Mouse (Mus musculus) forebrain, embryonic 16.5 days (tissue): ENCODE measurements around the gene L3mbtl1. TPM values are rescaled to one million over a fixed set of nuclear protein-coding genes. Genes with fewer than 3 reads are reported as not detected.

Experiments
- ATAC-seq: fragments of 200-750 bp; cut with Nextera tagmentation; 2 replicates; pipeline ENCODE4 v1.8.0; 2017; ENCODE audit warnings: mild to moderate bottlenecking, moderate library complexity
- H3K27ac ChIP-seq: fragments of 300-500 bp; sonication (generic); 2 replicates; pipeline ENCODE4 v1.5.1; 2014; ENCODE audit warnings: low read length, control low read depth
- H3K27me3 ChIP-seq: fragments of 300-500 bp; sonication (generic); replicated peaks from 2 replicates; pipeline ENCODE4 v1.6.1; 2014; ENCODE audit warnings: low read length; ENCODE audit not compliant: control insufficient read depth, insufficient read depth
- H3K36me3 ChIP-seq: fragments of 300-500 bp; sonication (generic); 2 replicates; pipeline ENCODE4 v1.6.1; 2014; ENCODE audit not compliant: control insufficient read depth, insufficient read depth
- H3K4me1 ChIP-seq: fragments of 300-500 bp; sonication (generic); replicated peaks from 2 replicates; pipeline ENCODE4 v1.6.1; 2014; ENCODE audit warnings: low read length; ENCODE audit not compliant: control insufficient read depth, insufficient read depth
- H3K4me2 ChIP-seq: fragments of 300-500 bp; sonication (generic); 2 replicates; pipeline ENCODE4 v1.6.1; 2014; ENCODE audit warnings: mild to moderate bottlenecking, low read length, control low read depth
- H3K4me3 ChIP-seq: fragments of 300-500 bp; sonication (generic); replicated peaks from 2 replicates; pipeline ENCODE4 v1.5.1; 2014; ENCODE audit warnings: mild to moderate bottlenecking, low read length, control low read depth
- H3K9ac ChIP-seq: fragments of 300-500 bp; sonication (generic); replicated peaks from 2 replicates; pipeline ENCODE4 v1.6.1; 2014; ENCODE audit warnings: low read depth, low read length, control low read depth
- H3K9me3 ChIP-seq: fragments of 300-500 bp; sonication (generic); 2 replicates; pipeline ENCODE4 v1.6.1; 2016; ENCODE audit warnings: low read length; ENCODE audit not compliant: control insufficient read depth
- WGBS: fragments of 180-500 bp; shearing (Covaris S2); extraction: QIAGEN DNeasy Blood & Tissue Kit; methylation state at CpG from one replicate; pipeline ENCODE4 v1.1.7; 2014; 5-methylcytosine and 5-hydroxymethylcytosine counted together
- polyA plus RNA-seq: library from polyadenylated mRNA; unstranded; fragments of >200 nt; fragmentation: Nextera tagmentation; extraction: Ambion mirVana; gene quantifications from 2 replicates; pipeline ENCODE4 v1.2.1, GENCODE M21; 2015

The L3mbtl1 gene
- polyA plus RNA-seq, 1 experiment from 2014 or later: 2.1 TPM

GRCm38 (mm10) chr2:162922183-162922582 is 21.1 kb upstream of the L3mbtl1 start:
- ATAC-seq: no peak

GRCm38 (mm10) chr2:162922834-162923233 is 20.4 kb upstream of the L3mbtl1 start:
- no peak for ATAC-seq

More at GRCm38 (mm10) chr2:162922183-162922582, 21.1 kb upstream of the L3mbtl1 start:
- Histone ChIP-seq H3K4me2 (no peak overlapping the region), H3K36me3 (no peaks in the 10 kb centered on the region), H3K9ac (no peak overlapping the region), H3K27ac (no peak overlapping the region), H3K9me3 (no peaks in the 10 kb centered on the region), H3K4me1 (no peaks in the 10 kb centered on the region), H3K4me3 (no peak overlapping the region), H3K27me3 (peaks cover 3% of the 10 kb centered on the region; the same call in 1 of the 2 replicates)
- WGBS: 11% methylated on average over 6 of the region's 6 CpGs

GRCm38 (mm10) chr2:162924126-162924525 is 19.1 kb upstream of the L3mbtl1 start:
- 65% methylated on average over 5 of the region's 5 CpGs for WGBS
- Histone ChIP-seq H3K27me3 (peaks cover 3% of the 10 kb centered on the region; the same call in 1 of the 2 replicates), H3K27ac (no peak overlapping the region), H3K9me3 (no peaks in the 10 kb centered on the region), H3K9ac (no peak overlapping the region), H3K36me3 (no peaks in the 10 kb centered on the region), H3K4me3 (no peak overlapping the region), H3K4me1 (no peaks in the 10 kb centered on the region), H3K4me2 (no peak overlapping the region)
- no peak for ATAC-seq

More at GRCm38 (mm10) chr2:162922834-162923233, 20.4 kb upstream of the L3mbtl1 start:
- Histone ChIP-seq H3K27me3 (peaks cover 3% of the 10 kb centered on the region; the same call in 1 of the 2 replicates), H3K9ac (no peak overlapping the region), H3K4me1 (no peaks in the 10 kb centered on the region), H3K4me2 (no peak overlapping the region), H3K27ac (no peak overlapping the region), H3K9me3 (no peaks in the 10 kb centered on the region), H3K4me3 (no peak overlapping the region), H3K36me3 (no peaks in the 10 kb centered on the region)
- WGBS: 71% methylated on average over 5 of the region's 5 CpGs

- Histone ChIP-seq H3K4me1 (peaks cover 10% of the 10 kb centered on the region), H3K9me3 (no peaks in the 10 kb centered on the region), H3K9ac (no peak overlapping the region), H3K27me3 (no peaks in the 10 kb centered on the region), H3K4me3 (no peak overlapping the region), H3K4me2 (no peak overlapping the region), H3K27ac (no peak overlapping the region), H3K36me3 (no peaks in the 10 kb centered on the region; the same call in 1 of the 2 replicates)
- ATAC-seq: no peak
- 70% methylated on average over 3 of the region's 3 CpGs for WGBS
Measured at GRCm38 (mm10) chr2:162927918-162928585, 15.2 kb upstream of the L3mbtl1 start.

- Histone ChIP-seq H3K4me1 (peaks cover 19% of the 10 kb centered on the region), H3K36me3 (peaks cover 15% of the 10 kb centered on the region), H3K4me2 (no peak overlapping the region), H3K27ac (no peak overlapping the region), H3K4me3 (no peak overlapping the region), H3K27me3 (no peaks in the 10 kb centered on the region), H3K9ac (no peak overlapping the region), H3K9me3 (no peaks in the 10 kb centered on the region)
- 91% methylated on average over 3 of the region's 3 CpGs for WGBS
- no peak for ATAC-seq
Measured at GRCm38 (mm10) chr2:162929704-162930103, 13.6 kb upstream of the L3mbtl1 start.

- H3K4me2 ChIP-seq: peak overlapping the region; percentile 77
- peak overlapping the region; percentile 98 for H3K27ac ChIP-seq
- peak overlapping the region; percentile 100 for H3K4me3 ChIP-seq
- no peaks in the 10 kb centered on the region for H3K27me3 ChIP-seq
- peak; percentile 54 for ATAC-seq
- H3K4me1 ChIP-seq: peaks cover 19% of the 10 kb centered on the region
- H3K9ac ChIP-seq: peak overlapping the region; percentile 100
- WGBS: under 1% methylated on average over 18 of the region's 18 CpGs
- peaks cover 23% of the 10 kb centered on the region for H3K36me3 ChIP-seq
- H3K9me3 ChIP-seq: no peaks in the 10 kb centered on the region
Measured at GRCm38 (mm10) chr2:162930516-162931122, 12.7 kb upstream of the L3mbtl1 start.

- H3K9ac ChIP-seq: peak within 1 kb of the TSS; percentile 100
- H3K36me3 ChIP-seq: peaks cover 25% of the 10 kb centered on the region
- WGBS: under 1% methylated on average over 64 of the region's 68 CpGs
- no peaks in the 10 kb centered on the region for H3K9me3 ChIP-seq
- H3K4me1 ChIP-seq: peaks cover 19% of the 10 kb centered on the region
- peak within 1 kb of the TSS; percentile 77 for H3K4me2 ChIP-seq
- peak within 1 kb of the TSS; percentile 98 for H3K27ac ChIP-seq
- peak within 1 kb of the TSS; percentile 100 for H3K4me3 ChIP-seq
- no peaks in the 10 kb centered on the region for H3K27me3 ChIP-seq
- ATAC-seq: peak; percentile 94
Measured at GRCm38 (mm10) chr2:162931123-162931673, 12.1 kb upstream of the L3mbtl1 start, which contains the start of gene Srsf6. Gene Srsf6 (plus strand): TSS chr2:162931528.

GRCm38 (mm10) chr2:162931674-162932650 is 11.3 kb upstream of the L3mbtl1 start:
- Histone ChIP-seq H3K4me2 (peak overlapping the region; percentile 71), H3K4me3 (peak overlapping the region; percentile 100), H3K4me1 (peaks cover 19% of the 10 kb centered on the region), H3K9me3 (no peaks in the 10 kb centered on the region), H3K9ac (peak overlapping the region; percentile 100), H3K36me3 (peaks cover 29% of the 10 kb centered on the region), H3K27ac (peak overlapping the region; percentile 98), H3K27me3 (no peaks in the 10 kb centered on the region)
- under 1% methylated on average over 72 of the region's 103 CpGs for WGBS
- peak; percentile 44 for ATAC-seq
